Mouse (Mus musculus) limb, embryonic 14.5 days (tissue): ENCODE results near the gene Itga3. TPM values are rescaled to one million over a fixed set of nuclear protein-coding genes. Genes with fewer than 3 reads are reported as not detected.

Source experiments
- ATAC-seq: fragments of 200-750 bp; cut with Nextera tagmentation; 2 replicates; pipeline ENCODE4 v1.8.0; 2017; ENCODE audit warnings: low read depth, moderate number of reproducible peaks, moderate TSS enrichment; ENCODE audit not compliant: low FRiP score
- DNase-seq: peaks from one replicate; pipeline ENCODE4 v3.0.0-alpha.2; 2015; ENCODE audit warnings: low spot score
- H3K27ac ChIP-seq: fragments of 300-500 bp; sonication (generic); replicated peaks from 2 replicates; pipeline ENCODE4 v1.5.1; 2014; ENCODE audit warnings: low read depth, mild to moderate bottlenecking, low read length, moderate library complexity, mixed read lengths
- H3K27me3 ChIP-seq: fragments of 300-500 bp; sonication (generic); 2 replicates; pipeline ENCODE4 v1.6.1; 2014; ENCODE audit warnings: low read length, mixed read lengths; ENCODE audit not compliant: control insufficient read depth, insufficient read depth
- H3K36me3 ChIP-seq: fragments of 300-500 bp; sonication (generic); 2 replicates; pipeline ENCODE4 v1.6.1; 2014; ENCODE audit warnings: mild to moderate bottlenecking, low read length, moderate library complexity, mixed read lengths; ENCODE audit not compliant: control insufficient read depth, insufficient read depth
- H3K4me1 ChIP-seq: fragments of 300-500 bp; sonication (generic); 2 replicates; pipeline ENCODE4 v1.6.1; 2014; ENCODE audit warnings: antibody characterized with exemption, low read length, mixed read lengths; ENCODE audit not compliant: control insufficient read depth, insufficient read depth
- H3K4me2 ChIP-seq: fragments of 300-500 bp; sonication (generic); replicated peaks from 2 replicates; pipeline ENCODE4 v1.6.1; 2014; ENCODE audit warnings: low read depth, mild to moderate bottlenecking, low read length, moderate library complexity; ENCODE audit not compliant: severe bottlenecking
- H3K4me3 ChIP-seq: fragments of 300-500 bp; sonication (generic); replicated peaks from 2 replicates; pipeline ENCODE4 v1.5.1; 2014; ENCODE audit warnings: low read length
- H3K9ac ChIP-seq: fragments of 300-500 bp; sonication (generic); 2 replicates; pipeline ENCODE4 v1.6.1; 2014; ENCODE audit warnings: mild to moderate bottlenecking, low read depth, low read length, moderate library complexity; ENCODE audit not compliant: severe bottlenecking
- H3K9me3 ChIP-seq: fragments of 300-500 bp; sonication (generic); 2 replicates; pipeline ENCODE4 v1.6.1; 2016; ENCODE audit warnings: low read length; ENCODE audit not compliant: control insufficient read depth
- POLR2A ChIP-seq: fragments of 200-500 bp; IDR thresholded peaks from 2 replicates; pipeline ENCODE4 v1.8.0; 2012; ENCODE audit warnings: inconsistent platforms, mild to moderate bottlenecking, moderate library complexity, borderline replicate concordance; ENCODE audit not compliant: insufficient read depth, insufficient read length; ENCODE audit errors: extremely low read depth
- WGBS: fragments of 180-500 bp; shearing (Covaris S2); extraction: QIAGEN DNeasy Blood & Tissue Kit; methylation state at CpG from one replicate; pipeline ENCODE4 v1.1.7; 2014; 5-methylcytosine and 5-hydroxymethylcytosine counted together
- polyA plus RNA-seq, 2 experiments: library from polyadenylated mRNA; depleted of rRNA in 1 of 2; stranded (reverse) in 1 of 2; unstranded in 1 of 2; fragments of >200 nt; fragmentation: Nextera tagmentation in 1 of 2; extraction: Ambion mirVana in 1 of 2; gene quantifications; 2 replicates each; pipeline versions ENCODE4 v1.2.1 to v1.2.3; 2012 to 2014

Gene Itga3
- polyA plus RNA-seq, 2 experiments, result 8.6 to 12.7 TPM

DNA sequence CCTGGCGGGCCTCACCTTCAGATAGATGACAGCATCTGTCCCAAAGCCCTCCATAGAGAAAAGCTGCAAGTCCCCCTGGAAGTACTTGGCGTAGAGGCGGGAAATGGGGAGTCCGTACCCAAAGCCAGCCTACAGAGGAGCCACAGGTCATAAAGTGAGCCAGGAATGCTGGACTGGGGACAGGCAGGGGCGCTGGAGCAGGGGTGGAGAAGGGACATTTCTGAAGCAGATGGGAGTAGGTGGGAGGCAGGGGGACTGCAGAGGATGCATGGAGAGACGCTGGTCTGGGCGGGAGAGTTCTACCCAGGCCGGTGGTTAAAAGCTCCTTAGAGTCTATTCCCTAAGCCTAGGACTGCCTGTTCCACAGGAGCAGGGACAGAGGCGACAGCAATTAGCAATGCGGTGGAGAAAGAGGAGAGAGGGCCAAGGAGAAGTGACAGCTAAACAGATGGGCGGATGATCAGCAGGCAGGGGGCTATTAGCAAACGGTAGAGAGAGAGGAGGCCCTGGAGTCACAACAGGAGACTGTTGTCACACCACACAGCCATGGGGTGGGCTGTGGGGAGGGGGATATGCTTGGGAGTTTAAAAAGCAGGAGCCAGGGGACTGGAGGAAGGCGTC lies 48.6 kb downstream of the Itga3 start:
- Histone ChIP-seq H3K9ac (peak overlapping the region; percentile 17), H3K4me2 (no peak overlapping the region), H3K27ac (no peak overlapping the region), H3K27me3 (no peaks in the 10 kb centered on the region), H3K4me3 (no peak overlapping the region), H3K4me1 (no peaks in the 10 kb centered on the region), H3K36me3 (peaks cover 53% of the 10 kb centered on the region), H3K9me3 (no peaks in the 10 kb centered on the region)
- 19% methylated on average over 13 of the region's 13 CpGs for WGBS
- DNase-seq (no peak), ATAC-seq (no peak)
- TF ChIP-seq POLR2A, result no peak

DNA sequence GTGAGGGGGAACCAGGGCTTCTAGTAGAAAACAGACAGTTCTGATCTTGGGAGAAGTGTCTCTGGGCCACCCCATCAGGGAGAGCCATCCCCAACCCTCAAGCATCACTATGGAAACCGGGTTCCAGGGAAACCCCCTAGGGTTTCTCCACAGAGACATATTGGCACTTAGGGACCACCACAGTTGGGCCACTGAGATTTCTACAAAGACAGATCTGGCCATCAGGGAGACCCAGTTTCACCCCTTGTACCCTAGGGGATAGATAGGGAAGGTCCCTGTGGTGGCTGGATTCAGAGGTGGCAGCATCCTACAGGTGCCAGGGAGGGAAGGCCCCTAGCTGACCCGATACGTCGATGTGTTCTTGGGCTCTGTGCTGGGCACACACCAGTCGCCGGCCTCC lies 49.8 kb downstream of the Itga3 start:
- H3K4me1 ChIP-seq, result no peaks in the 10 kb centered on the region
- no peak overlapping the region for H3K4me2 ChIP-seq
- H3K9me3 ChIP-seq, result no peaks in the 10 kb centered on the region
- peaks cover 61% of the 10 kb centered on the region for H3K36me3 ChIP-seq
- 87% methylated on average over 6 of the region's 6 CpGs for WGBS
- H3K27ac ChIP-seq, result no peak overlapping the region
- DNase-seq (no peak), ATAC-seq (no peak)
- no peaks in the 10 kb centered on the region for H3K27me3 ChIP-seq
- H3K4me3 ChIP-seq, result no peak overlapping the region
- H3K9ac ChIP-seq, result no peak overlapping the region
- no peak for TF ChIP-seq POLR2A

DNA sequence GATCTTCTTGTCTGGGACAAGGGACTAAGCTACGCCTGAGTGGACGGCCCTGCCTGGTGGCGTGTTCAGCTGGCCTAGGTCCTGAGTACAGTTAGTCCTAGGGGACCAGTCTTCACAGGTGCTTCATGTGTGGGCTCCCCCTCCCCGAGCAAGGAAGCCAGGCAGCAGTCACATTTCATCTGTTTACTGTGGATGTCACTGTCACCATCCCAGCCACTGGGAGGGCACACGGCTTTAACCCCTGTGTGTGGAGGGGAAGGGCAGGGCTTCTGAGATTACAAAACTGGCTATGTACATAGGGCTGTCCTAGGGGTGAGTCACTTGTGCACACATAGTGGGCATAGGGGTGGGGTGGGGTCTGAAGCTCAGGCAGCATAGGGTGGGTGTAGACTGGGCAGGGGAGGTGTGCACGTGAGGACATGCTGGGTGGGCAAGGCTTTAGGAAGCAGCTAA lies 50.5 kb downstream of the Itga3 start:
- no peak for DNase-seq
- TF ChIP-seq POLR2A, result no peak
- Histone ChIP-seq H3K27me3 (no peaks in the 10 kb centered on the region), H3K4me1 (no peaks in the 10 kb centered on the region), H3K36me3 (peaks cover 65% of the 10 kb centered on the region), H3K9me3 (no peaks in the 10 kb centered on the region), H3K27ac (no peak overlapping the region), H3K4me2 (no peak overlapping the region), H3K4me3 (no peak overlapping the region), H3K9ac (no peak overlapping the region)
- no peak for ATAC-seq
- 74% methylated on average over 6 of the region's 6 CpGs for WGBS

DNA sequence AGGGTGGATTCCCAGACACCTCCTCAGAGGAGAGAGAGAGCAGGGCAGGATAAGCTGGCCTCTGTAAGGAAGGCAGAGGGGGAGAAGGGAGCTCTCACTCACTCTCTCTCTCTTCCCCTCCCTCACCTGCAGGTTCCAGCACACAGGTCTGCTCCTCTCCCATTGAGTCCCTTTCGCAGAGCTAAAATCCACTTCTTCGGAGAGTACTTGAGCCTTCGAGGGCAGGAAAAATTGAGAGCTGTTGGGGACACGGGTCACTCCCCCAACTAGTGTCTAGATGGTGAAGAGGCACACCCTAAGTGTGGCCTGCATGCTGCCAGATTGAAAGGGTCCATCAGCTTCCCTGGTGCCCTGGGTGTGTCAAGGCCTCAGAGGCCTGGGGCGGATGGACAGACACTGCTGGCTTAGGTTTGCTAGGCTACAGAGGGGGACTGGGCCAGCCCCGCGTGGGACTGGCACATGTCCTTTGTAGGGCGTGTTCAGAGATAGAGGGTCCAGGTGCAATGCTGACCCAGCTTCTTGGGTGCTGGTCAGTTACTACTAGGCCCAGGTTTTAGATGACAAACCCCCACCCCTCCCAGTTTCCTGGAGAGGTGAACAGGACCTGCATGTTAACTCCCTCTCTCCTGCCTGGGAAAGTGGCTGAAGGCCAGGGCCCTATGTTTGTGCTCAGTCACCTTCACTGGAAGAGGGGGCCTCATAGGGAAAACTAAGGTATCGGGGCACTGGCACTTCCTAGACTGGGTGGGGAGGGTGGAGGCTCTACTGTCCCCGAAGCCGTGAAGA lies 51.2 kb downstream of the Itga3 start:
- Histone ChIP-seq H3K4me1 (no peaks in the 10 kb centered on the region), H3K27me3 (no peaks in the 10 kb centered on the region), H3K36me3 (peaks cover 66% of the 10 kb centered on the region), H3K4me2 (no peak overlapping the region), H3K9me3 (no peaks in the 10 kb centered on the region), H3K9ac (no peak overlapping the region), H3K27ac (no peak overlapping the region), H3K4me3 (no peak overlapping the region)
- WGBS, result 93% methylated on average over 11 of the region's 11 CpGs
- no peak for TF ChIP-seq POLR2A
- no peak for DNase-seq
- no peak for ATAC-seq

DNA sequence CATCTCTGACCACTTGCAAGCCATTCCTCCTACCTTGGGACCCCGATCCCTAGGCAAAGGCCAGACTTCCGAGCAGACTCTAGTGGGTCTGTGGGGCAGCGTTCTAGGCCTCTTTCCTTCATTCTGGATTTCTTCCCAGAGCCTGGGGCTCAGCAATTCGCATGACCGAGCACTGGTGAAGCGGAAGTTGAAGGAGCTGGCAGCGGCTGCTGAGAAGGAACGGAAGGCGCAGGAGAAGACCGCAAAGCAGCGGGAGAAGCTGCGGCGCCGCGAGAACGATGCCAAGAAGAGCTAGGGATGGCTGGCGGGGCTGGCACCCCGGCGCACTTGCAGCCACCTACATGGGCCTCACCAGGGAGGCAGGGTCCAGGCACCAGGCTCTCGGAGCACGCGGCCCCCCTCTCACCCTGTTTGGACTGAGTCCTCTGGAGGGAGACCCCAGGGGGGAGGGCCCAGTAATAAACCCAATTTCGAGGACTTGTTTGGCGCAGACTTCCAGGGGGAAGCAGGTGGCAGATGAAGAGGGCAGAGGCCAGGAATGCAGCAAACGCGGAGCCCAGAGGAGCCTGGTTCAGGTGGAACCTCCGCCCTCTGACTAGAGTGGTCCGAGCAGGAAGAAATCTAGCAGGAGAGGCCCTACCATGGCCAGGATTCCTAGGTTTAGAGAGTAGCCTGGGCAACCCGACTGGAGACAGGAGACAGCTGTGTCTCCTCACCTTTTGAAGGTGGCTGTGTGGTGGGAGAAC lies 52.0 kb downstream of the Itga3 start:
- Histone ChIP-seq H3K36me3 (peaks cover 74% of the 10 kb centered on the region), H3K4me2 (no peak overlapping the region), H3K27me3 (no peaks in the 10 kb centered on the region), H3K9me3 (no peaks in the 10 kb centered on the region), H3K27ac (no peak overlapping the region), H3K4me1 (no peaks in the 10 kb centered on the region), H3K4me3 (no peak overlapping the region), H3K9ac (no peak overlapping the region)
- DNase-seq, result no peak
- no peak for ATAC-seq
- 72% methylated on average over 27 of the region's 29 CpGs for WGBS
- no peak for TF ChIP-seq POLR2A
